Mouse (Mus musculus): Measurements from ENCODE around the gene H2-DMb2. TPM values are rescaled to one million over a fixed set of nuclear protein-coding genes. Genes with fewer than 3 reads are reported as not detected.
A peak's percentile ranks its signal among the peaks of the same experiment; 100 is the strongest.

The H2-DMb2 gene
- polyA plus RNA-seq, 1 experiment from 2014 or later = 0.32 TPM

DNA sequence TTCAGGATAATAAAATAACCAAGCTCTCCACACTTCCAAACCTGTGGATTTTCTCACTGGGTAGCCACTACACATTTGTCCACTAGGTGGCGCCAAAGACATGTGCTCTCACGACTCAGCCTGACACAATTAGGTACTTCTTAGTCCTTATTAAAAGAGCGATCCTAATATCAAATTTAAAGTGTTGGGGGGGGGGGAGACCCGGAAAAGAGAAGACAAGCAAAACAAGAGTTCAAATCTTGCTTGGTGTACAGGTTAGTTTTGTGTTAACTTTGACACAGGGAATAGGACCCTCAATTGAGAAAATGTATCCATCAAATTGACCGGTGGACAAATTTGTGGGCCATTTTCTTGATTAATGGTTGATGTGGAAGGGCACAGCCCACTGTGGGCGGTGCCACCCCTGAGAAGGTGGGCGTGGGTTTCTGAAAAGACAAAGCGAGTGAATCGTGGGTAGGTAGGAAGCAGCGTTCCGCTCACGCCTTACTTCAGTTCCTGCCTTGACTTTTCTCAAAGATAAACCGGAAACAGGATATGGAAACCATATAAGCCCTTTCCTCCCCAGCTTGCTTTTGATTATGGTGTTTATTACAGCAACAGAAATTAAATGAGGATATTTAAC lies 27.9 kb downstream of the H2-DMb2 start:
- WGBS = 26% methylated on average over 13 of the region's 13 CpGs

DNA sequence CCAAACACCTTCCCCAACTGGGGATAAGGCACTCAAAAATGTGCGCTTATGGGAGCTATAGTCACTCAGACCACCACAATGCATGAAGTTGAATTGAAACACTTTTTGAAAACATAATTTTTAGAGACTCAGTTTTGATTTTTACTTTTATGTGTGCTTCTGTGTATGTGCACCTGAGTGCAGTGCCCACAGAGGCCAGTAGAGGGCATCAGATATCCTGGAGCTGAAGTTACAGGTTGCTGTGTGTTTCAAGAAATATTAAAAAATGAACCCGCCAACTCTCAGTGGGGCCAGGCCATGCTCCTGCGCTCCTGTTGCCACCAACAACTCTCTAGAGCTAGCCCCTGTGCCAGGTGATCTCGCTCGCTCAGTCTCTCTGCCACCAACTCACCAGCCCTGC lies 29.4 kb downstream of the H2-DMb2 start:
- no peak for ATAC-seq (replicated peaks; ENCODE audit: low FRiP score)
- DNase-seq (ENCODE audit: low spot score) = no peak
- H3K9ac ChIP-seq (ENCODE audit: low read depth, low read length) = no peak overlapping the region
- 93% methylated on average over 5 of the region's 5 CpGs for WGBS
- no peak overlapping the region for H3K27ac ChIP-seq (ENCODE audit: low read depth, low read length)
- peaks cover 8% of the 10 kb centered on the region; the same call in 1 of the 2 replicates for H3K9me3 ChIP-seq (ENCODE audit: control insufficient read depth, low read length)
- no peak overlapping the region for H3K4me2 ChIP-seq
- no peaks in the 10 kb centered on the region; the same call in 1 of the 2 replicates for H3K27me3 ChIP-seq (replicated peaks; ENCODE audit: control insufficient read depth, insufficient read depth, low read length)
- H3K36me3 ChIP-seq (ENCODE audit: control insufficient read depth, insufficient read depth, low read length) = no peaks in the 10 kb centered on the region
- no peaks in the 10 kb centered on the region for H3K4me1 ChIP-seq (replicated peaks; ENCODE audit: control insufficient read depth, insufficient read depth, low read length)
- no peak overlapping the region for H3K4me3 ChIP-seq (ENCODE audit: low read depth, low read length)

More for the DNA sequence above, 27.9 kb downstream of the H2-DMb2 start:
- Histone ChIP-seq H3K27ac (ENCODE audit: low read depth, low read length) (no peak overlapping the region), H3K27me3 (replicated peaks; ENCODE audit: control insufficient read depth, insufficient read depth, low read length) (no peaks in the 10 kb centered on the region; the same call in 1 of the 2 replicates), H3K9me3 (ENCODE audit: control insufficient read depth, low read length) (peaks cover 4% of the 10 kb centered on the region; the same call in 1 of the 2 replicates), H3K36me3 (ENCODE audit: control insufficient read depth, insufficient read depth, low read length) (no peaks in the 10 kb centered on the region), H3K4me3 (ENCODE audit: low read depth, low read length) (no peak overlapping the region), H3K4me2 (peak overlapping the region; percentile 0; the same call in 1 of the 2 replicates), H3K4me1 (replicated peaks; ENCODE audit: control insufficient read depth, insufficient read depth, low read length) (no peaks in the 10 kb centered on the region), H3K9ac (ENCODE audit: low read depth, low read length) (no peak overlapping the region)
- peak; percentile 60 for DNase-seq (ENCODE audit: low spot score)
- ATAC-seq (replicated peaks; ENCODE audit: low FRiP score) = no peak

DNA sequence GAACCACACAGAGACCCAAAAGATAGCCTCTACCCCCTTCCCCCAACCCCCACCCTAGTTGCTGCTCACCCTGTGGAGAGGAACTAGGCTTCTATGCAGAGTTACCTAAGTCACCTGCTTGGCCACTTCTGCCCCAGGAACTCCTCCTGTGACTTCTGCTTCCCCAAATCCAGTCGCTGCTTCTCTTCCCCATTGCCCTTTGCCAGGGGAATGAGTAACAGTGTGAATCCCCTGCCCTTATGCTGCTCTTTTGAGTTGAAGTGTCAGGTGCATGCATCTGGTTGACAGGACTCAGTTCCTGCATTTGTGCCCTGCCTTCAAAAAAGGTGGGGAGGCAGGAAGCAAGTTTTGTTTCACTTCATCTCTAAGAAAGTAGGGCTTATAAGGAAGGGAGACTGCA lies 31.0 kb downstream of the H2-DMb2 start:
- Histone ChIP-seq H3K9ac (ENCODE audit: low read depth, low read length) (no peak overlapping the region), H3K4me1 (replicated peaks; ENCODE audit: control insufficient read depth, insufficient read depth, low read length) (no peaks in the 10 kb centered on the region), H3K36me3 (ENCODE audit: control insufficient read depth, insufficient read depth, low read length) (no peaks in the 10 kb centered on the region), H3K27ac (ENCODE audit: low read depth, low read length) (no peak overlapping the region), H3K4me3 (ENCODE audit: low read depth, low read length) (no peak overlapping the region), H3K4me2 (no peak overlapping the region), H3K27me3 (replicated peaks; ENCODE audit: control insufficient read depth, insufficient read depth, low read length) (no peaks in the 10 kb centered on the region; the same call in 1 of the 2 replicates), H3K9me3 (ENCODE audit: control insufficient read depth, low read length) (peaks cover 8% of the 10 kb centered on the region; the same call in 1 of the 2 replicates)
- 43% methylated on average over 1 of the region's 1 CpGs for WGBS
- no peak for DNase-seq (ENCODE audit: low spot score)
- ATAC-seq (replicated peaks; ENCODE audit: low FRiP score) = no peak

DNA sequence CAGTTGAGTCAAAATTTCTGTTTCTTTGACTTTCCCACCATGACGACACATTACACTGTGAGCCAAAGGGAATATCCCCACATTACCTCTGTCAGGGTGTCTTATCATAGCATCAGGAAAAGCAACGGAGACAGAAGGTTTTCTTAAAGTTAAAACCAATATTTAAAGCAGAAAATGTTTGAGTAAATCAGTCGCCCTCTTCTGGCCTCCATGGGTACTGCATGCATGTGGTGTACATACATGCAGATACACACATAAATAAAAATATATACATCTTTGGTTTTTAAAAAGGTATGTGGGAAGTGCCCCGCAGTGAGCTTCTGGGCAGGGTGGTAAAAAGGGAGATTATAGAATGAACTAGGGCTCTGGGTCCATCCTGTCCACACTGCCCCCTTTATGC lies 34.1 kb downstream of the H2-DMb2 start:
- ATAC-seq (replicated peaks; ENCODE audit: low FRiP score) = no peak
- Histone ChIP-seq H3K9me3 (ENCODE audit: control insufficient read depth, low read length) (peaks cover 8% of the 10 kb centered on the region; the same call in 1 of the 2 replicates), H3K9ac (ENCODE audit: low read depth, low read length) (no peak overlapping the region), H3K4me3 (ENCODE audit: low read depth, low read length) (no peak overlapping the region), H3K4me1 (replicated peaks; ENCODE audit: control insufficient read depth, insufficient read depth, low read length) (no peaks in the 10 kb centered on the region), H3K36me3 (ENCODE audit: control insufficient read depth, insufficient read depth, low read length) (no peaks in the 10 kb centered on the region), H3K27me3 (replicated peaks; ENCODE audit: control insufficient read depth, insufficient read depth, low read length) (peaks cover 2% of the 10 kb centered on the region; the same call in 1 of the 2 replicates), H3K4me2 (no peak overlapping the region), H3K27ac (ENCODE audit: low read depth, low read length) (no peak overlapping the region)
- DNase-seq (ENCODE audit: low spot score) = no peak
- 62% methylated on average over 4 of the region's 4 CpGs for WGBS

DNA sequence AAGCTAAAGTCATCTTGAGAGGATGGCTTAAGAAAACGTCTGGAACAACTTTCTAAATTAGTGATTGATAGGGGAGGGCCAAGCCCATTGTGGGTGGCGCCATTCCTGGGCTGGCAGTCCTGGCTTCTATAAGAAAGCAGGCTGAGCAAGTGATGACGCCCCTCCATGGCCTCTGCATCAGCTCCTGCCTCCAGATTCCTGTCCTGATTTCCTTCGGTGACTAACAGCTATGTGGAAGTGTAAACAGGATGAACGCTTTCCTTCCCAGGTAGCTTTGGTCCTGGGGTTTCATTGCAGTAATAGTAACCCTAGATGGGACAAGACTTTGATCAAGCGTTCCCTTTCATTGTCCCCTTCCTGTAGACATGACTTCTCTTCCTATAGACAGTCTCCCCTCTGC lies 35.9 kb downstream of the H2-DMb2 start:
- H3K4me1 ChIP-seq (replicated peaks; ENCODE audit: control insufficient read depth, insufficient read depth, low read length) = no peaks in the 10 kb centered on the region
- no peak overlapping the region for H3K27ac ChIP-seq (ENCODE audit: low read depth, low read length)
- ATAC-seq (replicated peaks; ENCODE audit: low FRiP score) (no peak), DNase-seq (ENCODE audit: low spot score) (no peak)
- peaks cover 7% of the 10 kb centered on the region for H3K27me3 ChIP-seq (replicated peaks; ENCODE audit: control insufficient read depth, insufficient read depth, low read length)
- H3K9ac ChIP-seq (ENCODE audit: low read depth, low read length) = no peak overlapping the region
- peaks cover 4% of the 10 kb centered on the region; the same call in 1 of the 2 replicates for H3K9me3 ChIP-seq (ENCODE audit: control insufficient read depth, low read length)
- no peak overlapping the region for H3K4me3 ChIP-seq (ENCODE audit: low read depth, low read length)
- no peak overlapping the region for H3K4me2 ChIP-seq
- H3K36me3 ChIP-seq (ENCODE audit: control insufficient read depth, insufficient read depth, low read length) = no peaks in the 10 kb centered on the region
- 63% methylated on average over 6 of the region's 6 CpGs for WGBS

DNA sequence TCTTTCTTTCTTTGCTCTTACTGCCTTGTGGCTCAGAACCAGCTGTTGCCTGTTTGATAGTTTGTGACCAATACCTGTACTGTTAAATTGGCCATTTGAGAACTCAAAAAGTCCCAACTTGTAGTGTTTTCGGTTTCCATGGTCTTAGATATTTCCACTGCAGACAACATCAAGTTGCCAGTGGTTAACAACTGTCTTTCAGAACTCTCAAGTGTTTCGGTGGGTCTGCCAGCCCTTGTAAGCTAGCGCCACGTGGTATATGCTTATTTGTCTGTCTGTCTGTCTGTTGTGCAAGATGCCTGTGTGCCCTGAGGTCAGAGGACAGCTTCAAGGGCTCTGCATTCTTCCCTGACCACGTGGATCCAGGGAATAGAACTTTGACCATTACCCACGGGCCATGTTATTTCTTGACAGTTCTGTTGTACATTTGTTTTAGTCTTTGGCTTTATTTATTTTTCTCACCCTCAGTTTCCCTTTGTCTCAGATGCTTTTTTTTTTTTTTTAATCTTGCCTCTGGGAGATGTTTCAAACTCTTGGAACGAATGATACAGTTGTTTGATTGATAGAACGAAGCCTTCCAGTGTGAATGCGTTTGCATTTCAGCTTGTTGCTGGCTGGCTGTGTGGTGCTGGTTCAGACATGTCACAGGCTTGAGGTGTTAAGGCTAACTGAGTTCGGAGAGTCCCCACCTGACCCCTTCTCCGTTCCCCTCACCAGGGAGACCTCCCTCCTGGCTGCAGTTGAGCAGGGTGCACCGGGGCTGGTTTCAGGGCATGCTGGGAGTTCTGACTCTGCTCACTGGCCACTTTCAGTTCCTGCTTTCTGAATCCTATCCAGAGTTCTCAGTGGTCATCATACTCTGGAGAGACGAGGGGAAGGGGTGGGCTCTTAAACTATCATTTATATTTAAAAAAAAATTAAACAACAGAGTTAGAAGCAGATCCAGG lies 37.1 kb downstream of the H2-DMb2 start:
- ATAC-seq (replicated peaks; ENCODE audit: low FRiP score) (no peak), DNase-seq (ENCODE audit: low spot score) (no peak)
- H3K27me3 ChIP-seq (replicated peaks; ENCODE audit: control insufficient read depth, insufficient read depth, low read length) = peaks cover 10% of the 10 kb centered on the region
- 64% methylated on average over 13 of the region's 13 CpGs for WGBS
- H3K4me2 ChIP-seq = no peak overlapping the region
- H3K36me3 ChIP-seq (ENCODE audit: control insufficient read depth, insufficient read depth, low read length) = no peaks in the 10 kb centered on the region
- H3K4me3 ChIP-seq (ENCODE audit: low read depth, low read length) = no peak overlapping the region
- H3K9me3 ChIP-seq (ENCODE audit: control insufficient read depth, low read length) = peaks cover 4% of the 10 kb centered on the region; the same call in 1 of the 2 replicates
- H3K4me1 ChIP-seq (replicated peaks; ENCODE audit: control insufficient read depth, insufficient read depth, low read length) = no peaks in the 10 kb centered on the region
- H3K9ac ChIP-seq (ENCODE audit: low read depth, low read length) = no peak overlapping the region
- H3K27ac ChIP-seq (ENCODE audit: low read depth, low read length) = no peak overlapping the region

DNA sequence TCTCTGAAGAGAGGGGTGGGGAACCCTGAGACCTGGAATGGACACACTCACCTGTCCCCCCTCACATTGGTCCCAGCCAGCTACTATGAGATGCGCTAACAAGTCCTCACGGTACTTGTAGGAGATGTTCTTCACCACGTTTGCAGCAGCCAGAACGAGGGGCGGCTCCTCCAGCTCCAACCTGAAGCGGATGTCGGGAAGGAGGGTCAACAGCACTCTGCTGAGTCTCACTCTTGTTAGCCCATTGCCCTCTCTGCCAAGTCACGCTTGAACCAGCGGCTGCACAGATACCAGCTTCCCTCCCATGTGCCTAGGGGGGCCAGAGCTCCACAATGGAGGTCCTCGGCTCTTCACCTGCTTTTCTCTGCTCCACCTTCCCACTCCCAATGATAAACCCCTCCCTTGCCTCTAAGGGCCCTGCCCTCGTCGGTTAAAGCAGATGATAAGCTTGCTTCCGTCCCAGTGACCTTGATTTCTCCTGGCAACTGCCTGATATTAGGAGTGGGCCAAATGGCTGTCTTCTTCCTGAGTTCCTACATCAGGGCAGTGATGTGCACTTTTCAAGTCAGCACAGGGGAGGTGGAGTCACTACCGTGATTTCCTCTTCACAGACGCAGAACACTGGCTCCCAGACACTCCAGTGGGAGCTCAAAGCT lies 40.6 kb downstream of the H2-DMb2 start:
- Histone ChIP-seq H3K4me3 (ENCODE audit: low read depth, low read length) (no peak overlapping the region), H3K9ac (ENCODE audit: low read depth, low read length) (no peak overlapping the region), H3K4me2 (no peak overlapping the region), H3K4me1 (replicated peaks; ENCODE audit: control insufficient read depth, insufficient read depth, low read length) (peaks cover 7% of the 10 kb centered on the region), H3K27ac (ENCODE audit: low read depth, low read length) (no peak overlapping the region), H3K9me3 (ENCODE audit: control insufficient read depth, low read length) (no peaks in the 10 kb centered on the region), H3K27me3 (replicated peaks; ENCODE audit: control insufficient read depth, insufficient read depth, low read length) (peaks cover 33% of the 10 kb centered on the region), H3K36me3 (ENCODE audit: control insufficient read depth, insufficient read depth, low read length) (no peaks in the 10 kb centered on the region)
- DNase-seq (ENCODE audit: low spot score) = no peak
- no peak for ATAC-seq (replicated peaks; ENCODE audit: low FRiP score)
- WGBS = 62% methylated on average over 15 of the region's 15 CpGs

DNA sequence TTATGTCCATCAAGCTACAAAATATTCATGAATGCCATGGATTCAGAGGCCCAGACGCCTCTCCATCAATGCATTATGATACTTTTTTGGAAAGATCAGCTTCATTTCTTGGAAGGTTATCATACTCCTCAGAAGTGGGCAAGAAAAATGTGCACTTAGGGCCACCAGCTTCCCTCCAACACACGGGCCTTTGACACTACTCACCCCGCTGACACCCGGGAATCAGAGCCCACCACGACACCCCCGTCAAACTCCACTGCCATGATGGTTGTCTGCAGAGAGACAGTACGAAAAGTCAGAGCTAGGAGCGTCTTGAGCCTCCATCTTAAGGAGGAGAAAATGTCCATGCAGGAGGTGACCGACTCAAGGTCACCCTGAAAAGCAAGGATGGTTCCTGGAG lies 42.4 kb downstream of the H2-DMb2 start:
- WGBS = 81% methylated on average over 9 of the region's 9 CpGs
- H3K4me3 ChIP-seq (ENCODE audit: low read depth, low read length) = no peak overlapping the region
- H3K27me3 ChIP-seq (replicated peaks; ENCODE audit: control insufficient read depth, insufficient read depth, low read length) = peaks cover 49% of the 10 kb centered on the region
- H3K4me2 ChIP-seq = no peak overlapping the region
- no peak overlapping the region for H3K9ac ChIP-seq (ENCODE audit: low read depth, low read length)
- H3K27ac ChIP-seq (ENCODE audit: low read depth, low read length) = no peak overlapping the region
- DNase-seq (ENCODE audit: low spot score) (no peak), ATAC-seq (replicated peaks; ENCODE audit: low FRiP score) (no peak)
- no peaks in the 10 kb centered on the region for H3K9me3 ChIP-seq (ENCODE audit: control insufficient read depth, low read length)
- H3K36me3 ChIP-seq (ENCODE audit: control insufficient read depth, insufficient read depth, low read length) = no peaks in the 10 kb centered on the region
- H3K4me1 ChIP-seq (replicated peaks; ENCODE audit: control insufficient read depth, insufficient read depth, low read length) = peaks cover 7% of the 10 kb centered on the region
